Mouse (Mus musculus) duodenum, adult 2 months (tissue): ENCODE measurements around the gene Tex50. TPM values are rescaled to one million over a fixed set of nuclear protein-coding genes. Genes with fewer than 3 reads are reported as not detected.

Source experiments
- polyA plus RNA-seq: library from polyadenylated mRNA; depleted of rRNA; stranded (reverse); fragments of >200 nt; gene quantifications from 2 replicates; pipeline ENCODE4 v1.2.3, GENCODE M21; 2012; ENCODE audit warnings: low replicate concordance; rRNA removed

The Tex50 gene
- not detected in 2 replicates for polyA plus RNA-seq

DNA sequence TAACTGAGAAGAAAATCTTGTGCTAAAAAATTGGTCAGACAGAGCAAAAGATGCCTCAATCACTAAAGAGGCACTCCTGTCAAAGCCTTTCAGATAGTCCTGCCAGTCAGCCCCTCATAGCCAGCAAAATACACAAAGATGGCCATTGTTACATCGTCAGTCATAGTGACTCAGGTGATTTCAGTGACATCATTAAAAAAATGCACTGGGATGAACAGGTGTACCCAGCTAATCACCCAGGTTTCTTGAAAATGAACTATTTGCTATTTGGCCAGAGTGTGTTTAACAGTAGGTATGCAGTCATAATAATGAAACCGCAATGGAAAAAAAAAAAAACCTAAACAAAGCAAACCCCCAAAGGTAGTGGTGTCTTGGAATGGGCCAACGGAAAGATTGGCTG lies at the start of gene Tex50:
TSS of gene Tex50 (minus strand) at position 101 of the 400 bp plus-strand sequence.

GRCm38 (mm10) chr1:161142531-161143159 lies 16.5 kb downstream of the Tex50 start, which contains the start of gene Ankrd45:
Gene Ankrd45 (plus strand): TSS chr1:161142691.

DNA sequence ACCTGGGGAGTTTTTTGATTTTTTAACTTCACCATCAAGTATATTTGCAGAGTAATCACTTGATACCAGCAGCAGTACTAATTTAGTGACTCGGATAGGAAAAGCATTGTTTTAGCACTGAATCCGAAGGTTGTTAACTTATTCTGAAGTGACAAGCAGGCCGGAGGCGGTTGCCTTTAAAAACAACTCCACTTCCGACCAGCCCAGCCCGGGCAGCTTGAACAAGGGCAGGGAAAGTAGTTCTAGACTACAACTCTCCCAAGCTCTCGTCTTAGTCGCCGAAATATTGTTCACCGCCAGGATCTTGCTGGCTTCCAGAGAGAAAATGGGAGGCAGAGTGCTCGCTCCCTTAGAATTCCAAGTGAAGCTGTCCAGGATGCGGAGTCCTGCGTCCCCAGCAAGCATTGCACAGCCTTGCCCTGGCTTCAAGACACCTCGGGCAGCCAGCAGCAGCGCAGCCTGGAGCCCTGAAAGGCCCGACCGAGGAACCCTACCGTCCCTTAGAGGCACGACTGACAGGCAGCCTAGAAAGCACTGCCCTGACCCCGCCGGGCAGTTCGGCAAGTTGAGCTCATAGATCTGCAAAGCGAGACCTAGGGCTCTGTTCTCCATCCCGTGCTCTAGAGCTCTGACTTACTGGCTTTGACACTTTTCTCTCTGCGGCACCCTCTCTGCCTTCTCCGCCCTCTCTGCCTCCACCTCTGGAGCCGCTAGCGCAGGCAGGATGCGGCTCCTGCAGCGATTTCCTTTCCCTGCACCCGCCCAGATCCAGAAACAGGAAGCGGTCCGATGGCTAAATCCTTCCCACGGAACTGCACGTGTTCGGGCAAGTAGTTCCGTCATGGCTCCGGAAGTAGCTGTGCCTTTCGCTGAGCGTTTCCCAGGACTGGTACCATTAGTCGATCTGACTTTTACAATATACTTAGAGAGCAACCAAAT lies 28.1 kb downstream of the Tex50 start, which contains the start of gene Klhl20:
TSS of gene Klhl20 (minus strand) at position 786 of the 939 bp plus-strand sequence.

Other genes starting within 250 kb of the Tex50 start
- gene Serpinc1, start 180.7 kb downstream of the Tex50 start, polyA plus RNA-seq: 2.3 and 2.5 TPM in 2 replicates
- 0.12 and 0.14 TPM in 2 replicates for gene Zbtb37, start 124.5 kb downstream of the Tex50 start, polyA plus RNA-seq
- gene Dars2, start 88.7 kb downstream of the Tex50 start, polyA plus RNA-seq: 6.6 and 6.8 TPM in 2 replicates
- gene Cenpl, start 88.6 kb downstream of the Tex50 start, polyA plus RNA-seq: 0.82 and 0.85 TPM in 2 replicates
- 1.9 and 2.4 TPM in 2 replicates for gene Klhl20, start 27.8 kb downstream of the Tex50 start, polyA plus RNA-seq
- gene Ankrd45, start 16.6 kb downstream of the Tex50 start, polyA plus RNA-seq: not detected in 2 replicates
- 58.0 and 69.4 TPM in 2 replicates for gene Prdx6, start 91.9 kb upstream of the Tex50 start, polyA plus RNA-seq
- gene Tnfsf4, start 236.1 kb upstream of the Tex50 start, polyA plus RNA-seq: not detected in 2 replicates